Mouse (Mus musculus): ENCODE measurements around the gene Gzmg.

GRCm38 (mm10) chr14:56172744-56173143 lies 13.4 kb upstream of the Gzmg start:
- TF ChIP-seq POLR2A (IDR thresholded peaks at IDR 0.05; ENCODE audit: low read depth, low read length) (no peak), CTCF (IDR thresholded peaks at IDR 0.05; ENCODE audit: borderline replicate concordance, insufficient read depth, low read length) (no peak)

Measured in embryonic fibroblast, embryonic 13.5 days (primary cell).